Mouse (Mus musculus) heart, postnatal 0 days (tissue): ENCODE data around the gene Cenpf. TPM values are rescaled to one million over a fixed set of nuclear protein-coding genes. Genes with fewer than 3 reads are reported as not detected.
A peak's percentile ranks its signal among the peaks of the same experiment; 100 is the strongest.

Source experiments
- ATAC-seq: fragments of 200-750 bp; cut with Nextera tagmentation; 2 replicates; pipeline ENCODE4 v1.8.0; 2017; ENCODE audit warnings: low read depth, moderate number of reproducible peaks, moderate library complexity; ENCODE audit not compliant: insufficient read depth
- DNase-seq: peaks from one replicate; pipeline ENCODE4 v3.0.0-alpha.2; 2016; ENCODE audit warnings: low spot score
- H3K27ac ChIP-seq: fragments of 300-500 bp; sonication (generic); 2 replicates; pipeline ENCODE4 v1.5.1; 2014; ENCODE audit warnings: low read depth, mild to moderate bottlenecking
- H3K27me3 ChIP-seq: fragments of 300-500 bp; sonication (generic); 2 replicates; pipeline ENCODE4 v1.6.1; 2014; ENCODE audit warnings: low read length, mixed read lengths; ENCODE audit not compliant: control insufficient read depth, insufficient read depth
- H3K36me3 ChIP-seq: fragments of 300-500 bp; sonication (generic); replicated peaks from 2 replicates; pipeline ENCODE4 v1.6.1; 2014; ENCODE audit warnings: low read length, mixed read lengths; ENCODE audit not compliant: control insufficient read depth, insufficient read depth
- H3K4me1 ChIP-seq: fragments of 300-500 bp; sonication (generic); 2 replicates; pipeline ENCODE4 v1.6.1; 2014; ENCODE audit warnings: antibody characterized with exemption; ENCODE audit not compliant: control insufficient read depth, insufficient read depth
- H3K4me2 ChIP-seq: fragments of 300-500 bp; sonication (generic); 2 replicates; pipeline ENCODE4 v1.6.1; 2014; ENCODE audit warnings: low read depth, mild to moderate bottlenecking, low read length, moderate library complexity
- H3K4me3 ChIP-seq: fragments of 300-500 bp; sonication (generic); 2 replicates; pipeline ENCODE4 v1.5.1; 2014; ENCODE audit warnings: low read depth, low read length
- H3K9ac ChIP-seq: fragments of 300-500 bp; sonication (generic); replicated peaks from 2 replicates; pipeline ENCODE4 v1.6.1; 2014; ENCODE audit warnings: low read depth, low read length, mixed read lengths
- H3K9me3 ChIP-seq: fragments of 300-500 bp; sonication (generic); replicated peaks from 2 replicates; pipeline ENCODE4 v1.6.1; 2016; ENCODE audit warnings: low read length; ENCODE audit not compliant: control insufficient read depth
- CTCF ChIP-seq: IDR thresholded peaks from 2 replicates; pipeline ENCODE4 v1.5.1; 2016; ENCODE audit warnings: antibody characterized with exemption, control low read depth, low read depth
- EP300 ChIP-seq: IDR thresholded peaks from 2 replicates; pipeline ENCODE4 v1.6.1; 2016; ENCODE audit warnings: antibody characterized with exemption, low read depth
- WGBS: fragments of 180-500 bp; shearing (Covaris S2); extraction: QIAGEN DNeasy Blood & Tissue Kit; methylation state at CpG from one replicate; pipeline ENCODE4 v1.1.7; 2014; 5-methylcytosine and 5-hydroxymethylcytosine counted together
- polyA plus RNA-seq: library from polyadenylated mRNA; unstranded; fragments of >200 nt; fragmentation: Nextera tagmentation; extraction: Ambion mirVana; gene quantifications from 2 replicates; pipeline ENCODE4 v1.2.1, GENCODE M21; 2015
- total RNA-seq: library from RNA; depleted of rRNA; stranded (reverse); fragments of >200 nt; gene quantifications from 2 replicates; pipeline ENCODE4 v1.2.3, GENCODE M21; 2014; ENCODE audit warnings: low replicate concordance

Cenpf gene
- total and polyA plus RNA-seq, 2 experiments from 2014 or later: 11.1 to 26.7 TPM

- Histone ChIP-seq H3K4me1 (peaks cover 8% of the 10 kb centered on the region), H3K4me2 (no peak overlapping the region)
Observed at GRCm38 (mm10) chr1:189684786-189685415, 3.0 kb downstream of the Cenpf start.

DNA sequence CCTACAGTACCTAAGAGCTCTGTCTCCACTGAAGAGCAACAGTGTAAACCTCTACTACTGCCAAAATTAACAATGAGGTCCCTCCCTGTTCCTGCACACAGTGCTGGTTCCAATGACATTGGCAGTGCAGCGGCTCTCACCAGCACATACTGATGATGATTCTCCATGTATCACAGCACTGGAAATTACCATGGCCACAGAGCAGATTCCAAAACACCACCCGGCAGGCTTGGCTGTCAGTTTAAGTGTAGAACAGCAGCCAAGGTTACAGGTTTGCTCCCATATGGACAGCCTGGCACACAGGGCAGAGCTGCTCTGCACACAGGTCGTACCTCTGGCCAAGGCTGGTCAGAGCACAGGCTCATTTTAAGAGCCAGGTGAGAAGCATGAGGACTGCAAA is 8.3 kb downstream of the Cenpf start:
- H3K36me3 ChIP-seq: peaks cover 62% of the 10 kb centered on the region
- H3K4me2 ChIP-seq: no peak overlapping the region
- 87% methylated on average over 3 of the region's 3 CpGs for WGBS
- no peaks in the 10 kb centered on the region for H3K9me3 ChIP-seq
- H3K4me3 ChIP-seq: no peak overlapping the region
- DNase-seq: no peak
- H3K27me3 ChIP-seq: no peaks in the 10 kb centered on the region
- H3K27ac ChIP-seq: no peak overlapping the region
- TF ChIP-seq CTCF: no peak
- no peak for TF ChIP-seq EP300
- ATAC-seq: 0 out of 2 replicates have a peak, but pooled peaks have one; percentile 24
- no peak overlapping the region for H3K9ac ChIP-seq
- H3K4me1 ChIP-seq: no peaks in the 10 kb centered on the region

More at GRCm38 (mm10) chr1:189684786-189685415, 3.0 kb downstream of the Cenpf start:
- WGBS: 91% methylated on average over 9 of the region's 9 CpGs
- ATAC-seq (no peak), DNase-seq (no peak)
- Histone ChIP-seq H3K27ac (no peak overlapping the region), H3K9me3 (no peaks in the 10 kb centered on the region), H3K4me3 (no peak overlapping the region), H3K36me3 (peaks cover 55% of the 10 kb centered on the region), H3K9ac (no peak overlapping the region), H3K27me3 (no peaks in the 10 kb centered on the region)
- no peak for TF ChIP-seq EP300
- no peak for TF ChIP-seq CTCF

DNA sequence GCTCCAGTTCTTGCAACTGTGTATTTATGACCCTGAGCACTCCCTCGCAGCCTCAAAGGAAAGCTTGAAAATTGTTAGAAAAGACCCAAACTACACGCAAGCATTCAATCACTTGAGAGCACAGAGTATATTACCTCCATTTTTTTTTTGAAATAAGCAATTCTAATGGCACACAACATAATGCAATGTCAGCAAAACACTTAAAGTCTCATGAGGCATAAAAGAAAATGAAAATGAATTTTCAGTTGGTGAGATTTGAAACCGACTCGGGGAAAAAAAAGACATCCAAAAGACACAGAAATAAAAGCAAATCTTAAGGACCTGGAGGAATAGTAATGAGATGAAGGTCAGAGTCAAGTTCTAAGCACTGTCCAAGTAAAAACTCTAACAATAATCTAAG is 11.9 kb downstream of the Cenpf start:
- TF ChIP-seq EP300 (no peak), CTCF (no peak)
- DNase-seq: no peak
- H3K9me3 ChIP-seq: no peaks in the 10 kb centered on the region
- H3K27ac ChIP-seq: no peak overlapping the region
- no peaks in the 10 kb centered on the region for H3K4me1 ChIP-seq
- H3K4me3 ChIP-seq: no peak overlapping the region
- no peak for ATAC-seq
- no peak overlapping the region for H3K4me2 ChIP-seq
- no peaks in the 10 kb centered on the region for H3K27me3 ChIP-seq
- peaks cover 54% of the 10 kb centered on the region for H3K36me3 ChIP-seq
- WGBS: 92% methylated on average over 4 of the region's 4 CpGs
- H3K9ac ChIP-seq: no peak overlapping the region

DNA sequence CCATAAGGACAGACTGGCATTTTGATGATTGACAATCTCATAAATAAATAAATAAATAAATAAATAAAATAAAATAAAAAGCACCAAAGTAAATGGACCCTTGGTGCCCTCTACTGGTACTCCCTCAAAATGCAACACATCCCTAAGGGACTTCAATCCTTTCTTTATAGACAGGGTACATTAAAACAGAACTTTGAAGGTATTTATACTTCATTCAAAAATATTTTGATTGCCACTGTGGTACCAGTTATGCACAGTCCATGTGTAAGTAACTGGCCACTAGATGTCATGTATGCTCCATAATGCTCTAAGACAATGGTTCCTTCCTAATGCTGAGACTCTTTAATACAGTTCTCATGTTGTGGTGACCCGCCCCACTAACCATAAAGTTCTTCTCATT is 12.5 kb downstream of the Cenpf start:
- H3K27ac ChIP-seq: no peak overlapping the region
- no peaks in the 10 kb centered on the region for H3K9me3 ChIP-seq
- TF ChIP-seq EP300 (no peak), CTCF (peak; percentile 44)
- no peak overlapping the region for H3K9ac ChIP-seq
- no peak overlapping the region for H3K4me3 ChIP-seq
- no peaks in the 10 kb centered on the region for H3K4me1 ChIP-seq
- 88% methylated on average over 1 of the region's 1 CpGs for WGBS
- peaks cover 53% of the 10 kb centered on the region for H3K36me3 ChIP-seq
- H3K27me3 ChIP-seq: no peaks in the 10 kb centered on the region
- peak; percentile 47 for DNase-seq
- 0 out of 2 replicates have a peak, but pooled peaks have one; percentile 51 for ATAC-seq
- H3K4me2 ChIP-seq: no peak overlapping the region

GRCm38 (mm10) chr1:189665966-189666365 is 21.9 kb downstream of the Cenpf start:
- Histone ChIP-seq H3K9me3 (no peaks in the 10 kb centered on the region), H3K4me1 (no peaks in the 10 kb centered on the region), H3K27me3 (no peaks in the 10 kb centered on the region), H3K36me3 (peaks cover 65% of the 10 kb centered on the region), H3K9ac (no peak overlapping the region), H3K27ac (no peak overlapping the region), H3K4me3 (no peak overlapping the region), H3K4me2 (no peak overlapping the region)
- DNase-seq (no peak), ATAC-seq (no peak)
- no peak for TF ChIP-seq EP300
- TF ChIP-seq CTCF: no peak
- 89% methylated on average over 3 of the region's 3 CpGs for WGBS

GRCm38 (mm10) chr1:189664873-189665144 is 23.1 kb downstream of the Cenpf start:
- H3K27ac ChIP-seq: no peak overlapping the region
- no peak overlapping the region for H3K4me3 ChIP-seq
- H3K9me3 ChIP-seq: no peaks in the 10 kb centered on the region
- H3K36me3 ChIP-seq: peaks cover 57% of the 10 kb centered on the region
- 81% methylated on average over 4 of the region's 4 CpGs for WGBS
- H3K4me1 ChIP-seq: no peaks in the 10 kb centered on the region
- DNase-seq: no peak
- no peak for ATAC-seq
- H3K4me2 ChIP-seq: no peak overlapping the region
- H3K27me3 ChIP-seq: no peaks in the 10 kb centered on the region
- TF ChIP-seq EP300 (no peak), CTCF (no peak)
- no peak overlapping the region for H3K9ac ChIP-seq
